ENCODE assay signal across 28 mouse cellular contexts in the genomic region with DNA sequence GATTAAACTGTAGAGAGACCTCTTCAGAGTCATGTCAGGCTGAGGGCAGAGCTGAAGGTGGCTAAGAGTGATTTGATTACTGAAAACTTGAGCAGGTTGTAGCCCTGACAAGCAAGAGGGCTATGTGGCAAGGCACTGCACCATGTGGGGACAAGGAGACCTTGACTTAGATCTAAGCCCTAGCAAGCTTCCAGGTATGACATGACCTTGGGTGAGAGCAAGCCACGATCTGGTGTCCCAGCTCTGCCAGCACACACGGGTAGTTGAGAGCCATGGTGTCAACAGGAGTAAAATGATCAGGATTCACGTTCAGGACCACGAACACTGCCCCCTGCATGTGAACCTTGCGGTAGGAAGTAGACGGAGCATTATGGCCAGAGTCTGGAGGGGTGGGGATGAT. TPM values are rescaled to one million over a fixed set of nuclear protein-coding genes. Genes with fewer than 3 reads are reported as not detected.
A peak's percentile ranks its signal among the peaks of the same experiment; 100 is the strongest.
DNase-seq lines count a peak whose midpoint lies in the region; ATAC-seq and TF ChIP-seq lines count a peak whose summit lies in the region.
"Had no signal": no experiment of that assay in that cellular context is flagged by ENCODE, and none has a peak within 500 bp of the region (broad histone marks: within the 10 kb centered on the region; RNA-seq: fewer than 3 reads in every experiment).

No protein-coding gene starts in this region.

- H3K4me3 ChIP-seq in heart, adult 2 months, result no peak overlapping the region
- H3K4me3 ChIP-seq in intestine, postnatal 0 days (ENCODE audit: low read depth, low read length), result no peak overlapping the region
- no peak overlapping the region for H3K4me3 ChIP-seq in intestine, embryonic 15.5 days (replicated peaks)
- H3K4me3 ChIP-seq in brown adipose tissue, adult 24 weeks (ENCODE audit: insufficient read depth, low read depth, low read length), result no peak overlapping the region
- H3K4me3 ChIP-seq in stomach, postnatal 0 days (ENCODE audit: low read depth, low read length), result no peak overlapping the region
- H3K4me3 ChIP-seq: embryonic facial prominence, embryonic 10.5 days; embryonic facial prominence, embryonic 13.5 days; erythroblast, embryonic 14.5 days; forebrain, embryonic 12.5 days; forebrain, embryonic 15.5 days; heart, embryonic 13.5 days had no signal

- H3K79me2 ChIP-seq in heart, adult 2 months (replicated peaks; ENCODE audit: control insufficient read depth, insufficient read depth, low read length), result 0 out of 2 replicates have a peak, but pooled peaks cover 1% of the 10 kb centered on the region

- no peak for ATAC-seq in intestine, postnatal 0 days
- ATAC-seq in intestine, embryonic 15.5 days, result no peak
- ATAC-seq in stomach, postnatal 0 days (ENCODE audit: low FRiP score, low TSS enrichment), result 0 out of 2 replicates have a peak, but pooled peaks have one; percentile 29
- ATAC-seq: CD4-positive, CD25-positive, alpha-beta regulatory T cell, adult 4 months; forebrain, embryonic 15.5 days; hindbrain, postnatal 0 days; inflammation-experienced regulatory T-cells, adult 6 months had no signal

- TF ChIP-seq POLR2A in heart, adult 2 months (IDR thresholded peaks at IDR 0.05; ENCODE audit: insufficient read depth, low read depth, low read length), result no peak

- peak overlapping the region; percentile 36; the same call in 1 of the 2 replicates for H3K27ac ChIP-seq in heart, adult 2 months
- H3K27ac ChIP-seq in intestine, postnatal 0 days (ENCODE audit: low read depth, low read length), result no peak overlapping the region
- no peak overlapping the region for H3K27ac ChIP-seq in intestine, embryonic 15.5 days
- 0 out of 2 replicates have a peak overlapping the region, but pooled peaks have one; percentile 21 for H3K27ac ChIP-seq in brown adipose tissue, adult 24 weeks (replicated peaks; ENCODE audit: low read depth, low read length)
- no peak overlapping the region for H3K27ac ChIP-seq in stomach, postnatal 0 days (replicated peaks)
- H3K27ac ChIP-seq: embryonic facial prominence, embryonic 10.5 days; embryonic facial prominence, embryonic 13.5 days; forebrain, embryonic 12.5 days; forebrain, embryonic 15.5 days; heart, embryonic 13.5 days; hindbrain, embryonic 14.5 days; hindbrain, postnatal 0 days had no signal

- TF ChIP-seq CTCF in heart, adult 2 months (IDR thresholded peaks at IDR 0.05), result no peak
- peak; percentile 20; the same call in 1 of the 2 replicates for TF ChIP-seq CTCF in intestine, postnatal 0 days (IDR thresholded peaks at IDR 0.05; ENCODE audit: low read depth)
- no peak; the same call in 1 of the 2 replicates for TF ChIP-seq CTCF in stomach, postnatal 0 days (IDR thresholded peaks at IDR 0.05; ENCODE audit: low read depth)

- 46% methylated on average over 6 of the region's 6 CpGs for WGBS in heart, adult 2 months
- 73% methylated on average over 6 of the region's 6 CpGs for WGBS in intestine, postnatal 0 days
- WGBS in intestine, embryonic 15.5 days, result 69% methylated on average over 6 of the region's 6 CpGs
- 70% methylated on average over 6 of the region's 6 CpGs for WGBS in stomach, postnatal 0 days

- H3K27me3 ChIP-seq in heart, adult 2 months (ENCODE audit: control insufficient read depth, insufficient read depth, low read length), result no peaks in the 10 kb centered on the region
- H3K27me3 ChIP-seq in intestine, postnatal 0 days (replicated peaks; ENCODE audit: control insufficient read depth, insufficient read depth, low read length), result no peaks in the 10 kb centered on the region
- H3K27me3 ChIP-seq in intestine, embryonic 15.5 days (replicated peaks), result no peaks in the 10 kb centered on the region
- no peaks in the 10 kb centered on the region for H3K27me3 ChIP-seq in stomach, postnatal 0 days (ENCODE audit: control insufficient read depth, insufficient read depth, low read length)
- H3K27me3 ChIP-seq: embryonic facial prominence, embryonic 13.5 days; forebrain, embryonic 15.5 days; heart, embryonic 13.5 days had no signal

- TF ChIP-seq EP300 in heart, adult 2 months (IDR thresholded peaks at IDR 0.05; ENCODE audit: insufficient read depth, low read depth, low read length), result no peak
- no peak for TF ChIP-seq EP300 in stomach, postnatal 0 days (optimal IDR thresholded peaks at IDR 0.05)

- no peak overlapping the region for H3K9ac ChIP-seq in heart, adult 2 months (ENCODE audit: low read depth, low read length)
- H3K9ac ChIP-seq in intestine, postnatal 0 days (ENCODE audit: low read depth, low read length), result no peak overlapping the region
- no peak overlapping the region for H3K9ac ChIP-seq in intestine, embryonic 15.5 days
- H3K9ac ChIP-seq in stomach, postnatal 0 days (ENCODE audit: low read length), result no peak overlapping the region
- H3K9ac ChIP-seq: embryonic facial prominence, embryonic 13.5 days; forebrain, embryonic 12.5 days; forebrain, embryonic 15.5 days; heart, embryonic 13.5 days; hindbrain, embryonic 14.5 days had no signal

- H3K4me1 ChIP-seq in heart, adult 2 months (ENCODE audit: control insufficient read depth, insufficient read depth, low read length), result peaks cover 4% of the 10 kb centered on the region
- H3K4me1 ChIP-seq in intestine, postnatal 0 days (replicated peaks; ENCODE audit: control insufficient read depth, insufficient read depth, low read length), result 0 out of 2 replicates have a peak, but pooled peaks cover 7% of the 10 kb centered on the region
- no peaks in the 10 kb centered on the region for H3K4me1 ChIP-seq in intestine, embryonic 15.5 days (replicated peaks)
- no peaks in the 10 kb centered on the region for H3K4me1 ChIP-seq in brown adipose tissue, adult 24 weeks (ENCODE audit: control insufficient read depth, insufficient read depth, insufficient read length, low read length)
- no peaks in the 10 kb centered on the region for H3K4me1 ChIP-seq in stomach, postnatal 0 days (replicated peaks; ENCODE audit: control insufficient read depth, insufficient read depth)
- H3K4me1 ChIP-seq: embryonic facial prominence, embryonic 10.5 days; embryonic facial prominence, embryonic 13.5 days; forebrain, embryonic 12.5 days; forebrain, embryonic 15.5 days; heart, embryonic 13.5 days had no signal

- H3K9me3 ChIP-seq in intestine, postnatal 0 days (ENCODE audit: control insufficient read depth), result no peaks in the 10 kb centered on the region
- H3K9me3 ChIP-seq in intestine, embryonic 15.5 days, result no peaks in the 10 kb centered on the region
- H3K9me3 ChIP-seq in stomach, postnatal 0 days (ENCODE audit: control insufficient read depth, low read length), result 0 out of 2 replicates have a peak, but pooled peaks cover 2% of the 10 kb centered on the region

- no peaks in the 10 kb centered on the region; the same call in 1 of the 2 replicates for H3K36me3 ChIP-seq in heart, adult 2 months (ENCODE audit: control insufficient read depth, insufficient read depth, low read length)
- 0 out of 2 replicates have a peak, but pooled peaks cover 7% of the 10 kb centered on the region for H3K36me3 ChIP-seq in intestine, postnatal 0 days (ENCODE audit: control insufficient read depth, insufficient read depth)
- no peaks in the 10 kb centered on the region for H3K36me3 ChIP-seq in intestine, embryonic 15.5 days
- H3K36me3 ChIP-seq in stomach, postnatal 0 days (ENCODE audit: control insufficient read depth, insufficient read depth, low read length), result no peaks in the 10 kb centered on the region
- H3K36me3 ChIP-seq: embryonic facial prominence, embryonic 10.5 days; embryonic facial prominence, embryonic 13.5 days; forebrain, embryonic 12.5 days; forebrain, embryonic 15.5 days; heart, embryonic 13.5 days had no signal

- no peak for DNase-seq in heart, adult 2 months
- DNase-seq in heart, postnatal 14 days, result no peak
- no peak for DNase-seq in stomach, postnatal 0 days (ENCODE audit: low spot score)
- DNase-seq: adrenal gland, adult 2 months; adrenal gland, postnatal 14 days; cerebellum, adult 11-12 months; cerebellum, adult 8-10 months; cerebellum, postnatal 10 days; cerebellum, postnatal 36 days; embryo, embryonic 11 days; gastrocnemius, postnatal 10 days; gastrocnemius, postnatal 36 days; heart, postnatal 10 days; heart, postnatal 4 days; kidney, adult 11 months had no signal

- intact Hi-C loops in heart, adult 2 months (cut with DNase I), result loop anchor here (5.0 kb wide), 1 partner anchor 37 kb away; no protein-coding TSS in a partner anchor
- intact Hi-C loops in heart, postnatal 14 days (cut with DNase I), result no loop called here

- no peak overlapping the region for H3K4me2 ChIP-seq in intestine, postnatal 0 days (replicated peaks; ENCODE audit: low read depth)
- no peak overlapping the region for H3K4me2 ChIP-seq in intestine, embryonic 15.5 days (replicated peaks)
- H3K4me2 ChIP-seq in stomach, postnatal 0 days (replicated peaks; ENCODE audit: low read depth), result no peak overlapping the region
- H3K4me2 ChIP-seq: embryonic facial prominence, embryonic 13.5 days; forebrain, embryonic 12.5 days; forebrain, embryonic 15.5 days; heart, embryonic 13.5 days; hindbrain, embryonic 14.5 days had no signal

RNA-seq across cellular contexts. Expression of gene Ppara, which starts 20.4 kb away (rescaled TPM):
- total RNA-seq in heart, adult 2 months (2021), result 10 to 100 TPM; 53.1 to 60.7 TPM
- polyA plus RNA-seq in heart, adult 2 months (2012; rRNA removed), result 12.9 and 25.4 TPM in 2 replicates
- total RNA-seq in heart, postnatal 14 days (2021), result 10 to 100 TPM; 50.7 to 60.1 TPM
- polyA plus RNA-seq in intestine, postnatal 0 days (2015; fragmentation: Nextera tagmentation; extraction: Ambion mirVana), result 14.3 and 21.0 TPM in 2 replicates
- polyA plus RNA-seq in intestine, embryonic 15.5 days (2015; fragmentation: Nextera tagmentation; extraction: Ambion mirVana), result 18.2 and 19.5 TPM in 2 replicates
- 53.5 and 108 TPM in 2 replicates for polyA plus RNA-seq in brown adipose tissue, adult 24 weeks (2012; ENCODE audit: insufficient read depth, insufficient read length, missing spikeins)
- polyA plus RNA-seq in stomach, postnatal 0 days (2015; fragmentation: Nextera tagmentation; extraction: Ambion mirVana), result 16.8 and 18.8 TPM in 2 replicates
- polyA plus RNA-seq: erythroblast, embryonic 14.5 days; inflammation-experienced regulatory T-cells, adult 6 months had no signal

RNA-seq across cellular contexts. Expression of gene Cdpf1, which starts 56.3 kb away (rescaled TPM):
- 10 to 100 TPM; 31.6 to 37.3 TPM for total RNA-seq in heart, adult 2 months (2021)
- 36.4 and 42.6 TPM in 2 replicates for polyA plus RNA-seq in heart, adult 2 months (2012; rRNA removed)
- 10 to 100 TPM; 31.0 to 33.8 TPM for total RNA-seq in heart, postnatal 14 days (2021)
- polyA plus RNA-seq in intestine, postnatal 0 days (2015; fragmentation: Nextera tagmentation; extraction: Ambion mirVana), result 48.6 and 49.9 TPM in 2 replicates
- 48.8 and 59.4 TPM in 2 replicates for polyA plus RNA-seq in intestine, embryonic 15.5 days (2015; fragmentation: Nextera tagmentation; extraction: Ambion mirVana)
- polyA plus RNA-seq in brown adipose tissue, adult 24 weeks (2012; ENCODE audit: insufficient read depth, insufficient read length, missing spikeins), result 27.8 and 29.8 TPM in 2 replicates
- polyA plus RNA-seq in stomach, postnatal 0 days (2015; fragmentation: Nextera tagmentation; extraction: Ambion mirVana), result 38.8 and 40.2 TPM in 2 replicates

Comparison
In these comparisons a context has a peak if more than half of its experiments do, and no peak if none do; other contexts are left out.
1. H3K27ac ChIP-seq: peak in heart, adult 2 months (single experiment) and brown adipose tissue, adult 24 weeks (single experiment); none in intestine, postnatal 0 days (single experiment), intestine, embryonic 15.5 days (single experiment) and stomach, postnatal 0 days (single experiment).